Mouse (Mus musculus) cerebellum, adult 8-10 months (tissue): ENCODE measurements around the gene Gdpd3.
A peak's percentile ranks its signal among the peaks of the same experiment; 100 is the strongest.

Source experiments
- DNase-seq: peaks from one replicate; pipeline ENCODE4 v3.0.0; 2022

Gdpd3 gene

DNA sequence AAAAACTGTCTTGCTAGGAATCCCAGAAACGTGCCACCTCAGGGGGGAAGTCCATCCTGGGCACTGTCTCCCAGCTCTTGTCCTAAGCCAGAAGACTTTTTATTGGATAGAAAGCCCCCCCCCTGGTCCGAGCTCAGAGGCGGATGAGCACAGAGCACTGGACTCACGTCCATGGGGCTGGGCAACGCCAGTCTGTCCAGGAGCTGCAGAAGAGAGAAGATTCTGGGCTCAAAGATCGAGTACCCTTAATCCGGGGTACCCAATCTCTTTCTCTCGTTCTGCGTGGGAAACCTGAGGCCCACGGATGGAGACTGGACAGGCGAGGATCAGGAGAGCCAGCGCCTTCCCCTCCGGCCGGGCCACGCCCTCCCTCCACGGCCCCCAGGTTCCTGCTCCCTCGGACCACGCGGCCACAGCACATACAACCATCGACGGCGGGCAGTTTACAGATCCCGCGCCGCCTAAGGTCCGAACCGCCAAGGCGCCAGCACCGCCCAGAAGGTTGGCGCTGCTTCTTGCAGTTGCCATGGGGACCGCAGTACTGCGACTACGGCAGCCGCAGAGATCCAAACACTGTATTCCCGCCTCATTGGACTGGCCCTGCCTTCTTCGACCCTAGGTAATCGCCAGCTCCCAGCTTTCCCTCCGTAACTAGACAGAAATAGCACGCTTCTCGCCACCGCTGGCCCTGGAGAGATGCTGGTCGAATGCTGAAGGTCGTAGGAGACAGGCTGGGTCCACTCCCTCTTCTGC, 42.7 kb downstream of the Gdpd3 start:
- DNase-seq, result peak; percentile 87

DNA sequence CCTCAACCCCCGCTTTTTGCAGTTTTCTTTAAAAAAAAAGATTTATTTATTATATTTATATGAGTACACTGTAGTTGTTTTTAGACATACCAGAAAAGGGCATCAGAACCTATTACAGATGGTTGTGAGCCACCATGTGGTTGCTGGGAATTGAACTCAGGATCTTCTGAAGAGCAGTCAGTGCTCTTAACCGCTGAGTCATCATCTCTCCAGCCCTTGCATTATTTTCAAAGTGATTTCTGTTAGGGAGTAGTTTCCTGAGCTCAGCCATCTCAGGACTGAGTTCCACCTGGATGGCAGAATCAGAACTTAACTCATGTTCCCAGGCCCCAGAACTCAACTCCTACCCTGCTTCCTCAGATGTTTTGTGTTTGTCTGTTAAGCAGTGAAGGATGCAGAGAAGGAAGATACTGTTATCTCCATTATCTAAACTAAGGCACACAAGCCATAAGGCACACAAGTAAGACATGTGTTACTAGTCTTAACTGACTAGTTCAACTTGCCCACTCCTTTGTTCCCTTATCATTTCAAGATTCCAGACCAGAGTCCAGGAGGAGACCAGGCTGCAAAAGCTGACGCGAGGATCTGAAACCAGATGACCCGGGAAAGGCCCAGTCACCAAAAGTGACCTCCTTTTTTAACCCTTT, 43.7 kb downstream of the Gdpd3 start:
- no peak for DNase-seq

DNA sequence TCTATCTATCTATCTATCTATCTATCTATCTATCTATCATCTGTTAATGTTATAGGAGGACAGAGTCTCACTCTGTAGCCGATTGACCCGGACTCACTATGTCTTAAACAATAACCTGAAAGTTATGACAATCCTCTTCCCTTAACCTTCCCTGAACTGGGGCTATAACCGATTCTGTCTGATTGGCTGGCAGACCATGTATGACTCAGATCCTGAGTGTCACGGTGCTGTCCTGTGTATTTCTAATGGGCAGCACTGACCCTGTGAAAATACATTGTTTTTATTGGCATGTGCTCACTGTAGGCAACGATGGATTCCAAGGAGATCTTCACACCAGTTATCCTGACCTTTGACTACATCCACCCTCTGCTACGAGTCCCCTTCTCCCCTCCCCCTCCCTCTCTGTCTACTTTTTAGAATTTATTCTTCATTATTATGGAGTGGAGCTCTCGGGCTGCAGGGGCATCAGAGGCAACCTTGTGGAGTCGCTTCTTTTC, 49.6 kb downstream of the Gdpd3 start:
- DNase-seq, result no peak

DNA sequence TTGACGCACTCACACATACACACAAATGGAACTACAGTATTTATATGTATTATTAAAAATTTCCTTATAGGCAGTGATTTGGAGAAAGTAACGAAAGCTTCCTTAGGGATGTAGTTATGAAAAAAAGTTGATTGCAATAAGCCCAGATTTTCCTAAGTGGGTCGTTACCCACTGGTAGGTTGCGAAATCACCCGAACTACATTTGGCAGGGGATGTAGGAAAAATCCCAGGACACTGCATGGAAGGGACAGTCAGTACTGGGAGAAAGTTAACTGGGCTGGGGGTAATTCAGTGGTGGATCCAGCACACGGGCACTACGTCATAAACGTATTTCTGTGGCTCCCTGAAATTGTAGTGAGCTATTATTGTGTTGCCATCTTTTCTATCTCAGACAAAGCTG, 50.4 kb downstream of the Gdpd3 start:
- no peak for DNase-seq

DNA sequence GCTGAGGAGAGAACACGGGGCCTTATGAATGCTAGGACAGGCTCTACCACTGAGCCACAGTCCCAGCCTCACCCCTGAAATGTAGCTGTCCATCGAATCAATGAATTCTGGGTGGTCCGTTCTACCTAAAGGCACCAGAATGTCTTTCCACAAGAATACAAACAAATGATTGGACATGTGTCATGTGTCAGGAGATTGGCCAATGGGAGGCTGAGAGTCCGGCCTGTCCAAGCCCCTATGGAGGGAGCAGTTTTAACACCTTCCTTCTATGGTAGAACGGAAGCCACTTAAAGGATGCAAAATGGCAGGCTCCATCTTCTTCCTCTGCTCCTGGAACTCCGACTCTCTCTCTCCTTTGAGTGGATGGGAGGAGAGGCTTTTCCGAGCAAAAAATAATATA, 51.5 kb downstream of the Gdpd3 start:
- no peak for DNase-seq

DNA sequence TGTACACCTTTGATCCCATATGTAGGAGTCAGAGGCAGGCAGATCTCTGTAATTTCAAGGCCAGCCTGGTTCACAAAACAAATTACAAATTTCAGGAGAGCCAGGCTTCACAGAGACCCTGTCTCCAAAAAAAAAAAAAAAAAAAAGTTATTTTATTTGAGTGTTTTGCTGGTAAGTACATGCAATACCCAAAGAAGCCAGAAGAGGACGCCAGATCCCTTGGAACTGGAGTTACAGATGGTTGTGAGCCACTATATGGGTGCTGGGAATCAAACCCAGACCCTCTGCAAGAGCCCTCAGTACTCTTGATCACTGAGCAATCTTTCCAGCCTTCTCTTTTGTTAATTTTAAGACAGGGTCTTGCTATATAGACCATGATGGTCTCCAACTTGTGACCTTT, 52.7 kb downstream of the Gdpd3 start:
- no peak for DNase-seq

DNA sequence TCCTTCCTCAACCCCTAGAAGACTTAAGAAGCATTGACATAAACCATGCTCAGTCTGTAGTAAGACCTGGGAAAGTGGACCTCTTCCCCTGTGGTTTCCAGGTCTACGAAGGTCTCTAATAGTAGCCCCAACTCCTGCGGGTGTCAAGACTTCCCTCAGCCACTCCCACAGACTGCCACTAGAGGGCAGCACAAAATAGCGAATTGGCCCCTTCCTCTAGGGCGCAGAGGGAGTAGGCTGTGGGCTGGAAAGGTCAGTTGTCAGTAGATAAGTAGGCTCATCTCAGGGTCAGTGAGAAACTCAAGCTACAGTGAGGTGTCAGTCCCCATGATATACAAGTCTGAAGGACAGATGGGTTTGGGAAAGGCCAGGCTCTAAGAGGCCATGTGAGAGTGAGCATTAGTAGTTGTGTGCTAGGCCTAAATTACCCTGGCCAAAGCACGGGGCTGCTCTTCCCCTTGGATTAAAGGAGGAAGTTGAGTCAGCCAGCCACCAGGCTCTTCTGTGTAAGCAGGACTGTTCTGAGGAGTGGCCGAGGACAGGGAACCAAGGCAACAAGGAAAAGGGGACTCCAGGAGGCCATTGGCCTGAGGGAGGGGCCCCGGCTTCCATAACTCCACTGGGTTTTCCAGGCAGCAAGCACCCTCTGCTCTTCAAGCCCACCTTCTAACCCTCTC, 55.8 kb downstream of the Gdpd3 start:
- peak; percentile 92 for DNase-seq

DNA sequence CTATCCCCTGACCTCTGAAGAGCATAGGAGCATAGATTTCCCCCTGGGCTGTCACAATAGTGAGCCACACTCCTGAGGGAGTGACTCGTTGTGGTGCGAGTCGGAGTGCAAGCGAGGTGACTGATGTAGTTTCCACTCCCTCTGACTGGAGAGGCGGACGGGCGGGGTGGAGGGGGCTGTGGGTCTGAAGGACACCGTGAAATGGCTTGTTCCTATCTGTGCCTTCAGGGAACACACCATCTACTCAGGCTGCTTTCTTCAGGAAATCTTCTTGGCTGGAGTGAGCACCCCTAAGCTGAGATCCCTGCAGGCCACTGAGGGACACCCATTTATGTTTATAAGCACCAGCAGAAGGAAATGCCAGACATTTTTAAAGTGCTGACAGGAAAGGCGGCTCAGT, 56.6 kb downstream of the Gdpd3 start:
- DNase-seq, result peak; percentile 53

DNA sequence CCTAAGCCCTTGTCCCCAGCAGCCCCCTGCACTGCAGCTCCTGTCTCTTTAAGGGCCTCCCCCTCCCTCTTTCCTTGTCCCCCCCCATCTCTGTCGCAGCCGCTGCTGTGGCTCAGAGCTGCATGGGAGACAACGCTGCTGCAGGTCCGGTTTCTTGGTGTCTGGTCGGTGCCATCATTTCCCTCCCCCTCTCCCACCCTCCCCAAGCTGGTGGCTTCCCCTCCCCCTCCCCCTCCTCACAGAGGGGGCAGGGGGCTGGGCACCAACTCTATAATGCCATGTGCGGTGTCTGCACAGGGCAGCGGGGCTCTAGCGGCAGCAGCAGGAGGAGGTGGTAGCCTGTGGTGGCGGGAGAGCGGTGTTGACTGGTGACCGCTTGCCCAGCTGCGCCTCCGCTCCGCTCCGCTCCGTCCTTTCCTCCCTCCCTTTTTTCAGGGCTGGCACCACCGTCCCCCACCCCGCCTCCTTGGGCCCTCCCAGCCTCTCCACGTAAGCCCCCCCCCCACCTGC, 57.1 kb downstream of the Gdpd3 start:
- peak; percentile 54 for DNase-seq

DNA sequence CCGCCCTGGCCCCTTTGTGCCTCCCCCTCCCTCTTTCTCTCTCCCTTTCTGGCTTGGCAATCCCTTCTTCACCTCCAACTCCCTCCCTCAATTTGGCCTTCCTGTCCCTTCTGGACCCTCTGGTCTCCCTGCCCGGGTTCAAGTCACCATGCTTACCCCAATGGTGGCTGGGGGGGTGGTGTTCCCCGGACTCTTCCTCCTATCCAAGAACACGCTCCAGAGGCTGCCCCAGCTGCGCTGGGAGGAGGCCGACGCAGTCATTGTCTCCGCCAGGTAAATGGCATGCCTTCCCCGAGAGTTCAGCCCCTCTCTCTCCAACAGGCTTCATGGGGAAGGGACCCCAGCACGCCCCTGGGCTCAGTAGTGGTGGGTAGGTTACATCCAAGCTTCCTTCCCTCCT, 57.8 kb downstream of the Gdpd3 start:
- DNase-seq, result no peak
